Mouse (Mus musculus): ENCODE results near the gene Vti1a.

The Vti1a gene

DNA sequence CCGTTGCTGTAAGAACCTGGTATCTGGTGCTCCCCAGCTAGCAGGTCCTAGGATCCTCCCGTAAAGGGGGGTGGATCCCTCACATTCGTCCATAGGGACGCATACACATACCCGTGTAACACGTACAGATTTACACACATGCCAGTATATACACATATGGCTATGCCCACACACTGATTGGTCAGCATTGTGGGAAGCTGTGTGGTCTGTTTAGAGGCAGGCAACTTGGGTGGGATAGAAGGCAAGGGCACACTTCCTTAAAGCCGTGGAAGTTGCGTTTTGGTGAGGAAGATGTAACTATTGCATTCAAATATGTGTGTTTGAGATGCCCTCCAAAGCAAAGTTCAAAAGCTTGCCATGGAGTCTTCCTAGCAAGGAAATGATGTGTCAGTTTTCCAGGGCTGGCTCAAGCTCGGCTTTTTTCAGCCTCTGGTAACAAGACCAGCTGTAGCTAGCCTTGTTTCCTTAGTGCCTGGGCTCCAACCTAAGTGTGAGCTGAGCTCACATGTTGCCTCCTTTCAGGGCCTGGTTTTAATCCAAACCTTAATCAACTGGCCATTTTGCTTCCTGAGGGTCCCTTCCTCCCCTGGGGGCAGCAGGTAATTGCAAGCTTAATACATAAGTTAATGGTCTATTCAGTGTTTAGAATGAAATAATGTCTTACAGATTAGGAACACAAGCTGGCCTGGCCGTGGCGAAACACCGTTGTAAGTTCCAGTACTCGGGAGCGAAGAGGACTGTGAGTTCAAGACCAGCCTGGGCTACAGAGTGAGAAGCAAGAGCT lies 271.7 kb downstream of the Vti1a start:
- no peak for DNase-seq (ENCODE audit: low read depth, low spot score)

DNA sequence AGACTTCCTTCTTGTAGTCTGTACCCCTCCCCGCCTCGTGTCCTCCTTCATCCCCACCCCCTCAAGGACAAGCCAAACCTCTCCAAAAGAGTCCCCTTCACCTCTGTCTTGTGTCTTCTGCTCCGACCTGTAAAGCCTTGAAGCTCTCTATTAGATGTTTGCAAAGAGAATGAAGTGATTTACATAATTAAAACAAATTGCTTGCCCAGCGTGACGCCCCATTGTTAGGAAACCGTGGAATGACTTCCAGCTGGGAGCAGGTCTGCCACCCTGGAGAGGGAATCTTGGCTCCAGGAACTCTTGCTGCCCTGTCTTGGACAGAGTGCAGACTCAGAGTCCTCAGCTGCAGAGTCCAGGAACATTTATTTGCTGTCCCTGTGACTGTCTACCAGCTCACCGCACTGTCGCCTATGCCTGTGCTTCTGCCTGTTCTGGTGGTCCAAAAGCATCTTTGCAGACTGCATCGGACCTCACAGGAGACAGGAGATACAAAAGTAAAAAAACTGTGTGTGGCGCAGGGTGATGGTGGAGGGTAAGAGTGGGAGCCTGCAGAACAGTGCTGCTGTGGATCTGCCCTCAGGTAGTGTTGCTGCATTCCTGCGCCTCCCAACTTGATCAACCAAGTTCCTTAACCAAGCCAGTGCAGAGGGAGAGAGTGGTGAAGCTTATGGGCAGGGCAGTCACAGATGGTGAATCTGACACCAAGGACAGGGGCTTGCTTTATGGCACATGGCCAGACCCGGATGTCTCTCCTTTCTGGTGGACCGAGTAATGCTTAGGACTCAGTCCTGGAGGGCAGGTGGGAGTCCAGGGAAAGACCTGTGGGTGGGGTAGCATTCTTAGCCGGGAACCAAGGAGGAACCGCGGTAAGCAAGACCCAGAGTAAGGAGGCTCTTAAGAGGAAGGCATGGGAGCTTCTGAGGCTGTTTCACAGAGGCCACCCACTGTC lies 273.1 kb downstream of the Vti1a start:
- DNase-seq (ENCODE audit: low read depth, low spot score): peak; percentile 96

DNA sequence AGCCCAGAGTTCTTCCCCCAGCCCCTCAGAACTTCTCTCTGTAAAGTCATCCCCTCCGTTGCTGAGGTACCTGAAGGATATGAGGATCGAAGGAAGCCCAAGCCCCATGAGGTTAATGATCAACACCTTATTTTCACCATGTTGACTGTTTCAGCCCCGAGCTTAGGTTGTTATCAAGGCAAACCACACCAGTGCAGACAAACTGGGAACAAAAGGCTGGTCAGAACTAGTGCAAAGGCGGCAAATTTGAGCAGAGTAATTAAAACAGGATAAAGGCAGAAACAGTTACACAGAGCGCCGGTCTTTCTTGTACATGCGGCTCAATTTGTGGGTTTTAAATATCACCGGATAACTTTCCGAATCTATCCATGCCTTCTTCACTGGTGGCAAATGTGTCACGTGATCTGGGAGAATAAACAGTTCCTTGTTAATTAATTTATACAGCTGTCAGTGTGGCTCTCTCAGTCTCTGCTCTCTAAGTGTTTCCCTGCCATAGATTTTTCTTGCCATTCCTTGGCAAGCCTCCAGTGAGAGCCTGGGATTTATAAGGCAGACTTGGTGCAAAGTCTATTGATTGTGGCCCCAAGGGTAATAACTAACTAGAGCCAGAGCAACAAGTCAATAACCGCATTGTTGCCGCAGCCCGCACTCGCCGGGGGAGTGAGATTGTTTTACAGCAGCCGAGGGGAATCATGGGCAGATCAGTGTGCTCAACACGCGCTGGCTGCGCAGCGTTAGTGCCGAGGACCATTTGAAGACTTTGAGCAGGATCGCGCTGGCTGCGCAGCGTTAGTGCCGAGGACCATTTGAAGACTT lies 277.0 kb downstream of the Vti1a start:
- DNase-seq (ENCODE audit: low read depth, low spot score): no peak

DNA sequence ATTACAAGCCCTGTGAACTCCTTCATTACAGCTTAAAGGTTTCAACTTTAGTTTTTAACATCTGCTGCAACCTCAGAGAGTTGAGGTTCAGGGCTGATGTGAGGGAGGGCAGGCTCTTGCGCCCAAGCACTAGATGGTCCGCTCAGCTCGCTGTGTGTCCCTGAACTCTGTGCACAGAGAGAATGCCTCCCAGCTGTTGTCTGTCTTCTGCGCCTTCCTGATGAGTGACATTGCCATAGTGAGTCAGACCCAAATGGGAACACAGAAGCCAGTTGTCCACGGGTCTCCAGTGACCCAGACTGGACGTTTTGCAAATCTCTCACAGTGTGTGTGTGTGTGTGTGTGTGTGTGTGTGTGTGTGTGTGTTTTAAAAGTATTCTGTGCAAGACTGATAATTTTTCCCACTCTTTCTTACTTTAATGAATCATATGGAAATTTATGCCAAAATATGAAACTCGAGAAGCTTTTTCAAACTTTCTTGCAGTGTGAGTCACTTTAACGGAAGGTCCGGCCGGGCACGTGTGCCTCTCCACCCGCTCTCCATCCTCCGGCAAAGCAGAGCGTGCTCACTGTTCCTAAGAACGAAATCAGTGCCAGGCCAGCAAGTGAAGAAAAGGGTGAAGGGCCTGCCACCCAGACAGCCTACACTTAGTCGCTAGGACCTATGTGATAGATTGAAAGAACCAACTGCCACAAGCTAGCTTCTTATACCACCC lies 277.8 kb downstream of the Vti1a start:
- no peak for DNase-seq (ENCODE audit: low read depth, low spot score)

DNA sequence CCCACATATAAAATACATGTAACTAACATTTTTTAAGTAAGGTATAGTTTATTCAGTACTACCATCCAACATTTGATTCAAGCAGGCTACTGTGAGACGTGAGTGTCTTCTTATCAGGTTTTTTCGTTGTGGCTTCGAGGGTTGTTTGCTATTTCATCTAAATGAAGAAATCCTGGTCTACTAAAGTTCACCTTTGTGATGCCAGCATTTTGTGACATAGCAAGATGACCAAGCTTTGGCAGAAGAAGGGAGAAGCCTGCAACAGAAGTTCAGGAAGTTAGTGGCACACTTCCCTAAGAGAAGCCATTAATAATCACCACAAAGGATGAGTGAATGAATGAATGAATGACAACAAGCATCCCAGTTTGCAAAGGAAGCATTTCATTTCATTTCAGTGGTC lies 278.4 kb downstream of the Vti1a start:
- no peak for DNase-seq (ENCODE audit: low read depth, low spot score)

DNA sequence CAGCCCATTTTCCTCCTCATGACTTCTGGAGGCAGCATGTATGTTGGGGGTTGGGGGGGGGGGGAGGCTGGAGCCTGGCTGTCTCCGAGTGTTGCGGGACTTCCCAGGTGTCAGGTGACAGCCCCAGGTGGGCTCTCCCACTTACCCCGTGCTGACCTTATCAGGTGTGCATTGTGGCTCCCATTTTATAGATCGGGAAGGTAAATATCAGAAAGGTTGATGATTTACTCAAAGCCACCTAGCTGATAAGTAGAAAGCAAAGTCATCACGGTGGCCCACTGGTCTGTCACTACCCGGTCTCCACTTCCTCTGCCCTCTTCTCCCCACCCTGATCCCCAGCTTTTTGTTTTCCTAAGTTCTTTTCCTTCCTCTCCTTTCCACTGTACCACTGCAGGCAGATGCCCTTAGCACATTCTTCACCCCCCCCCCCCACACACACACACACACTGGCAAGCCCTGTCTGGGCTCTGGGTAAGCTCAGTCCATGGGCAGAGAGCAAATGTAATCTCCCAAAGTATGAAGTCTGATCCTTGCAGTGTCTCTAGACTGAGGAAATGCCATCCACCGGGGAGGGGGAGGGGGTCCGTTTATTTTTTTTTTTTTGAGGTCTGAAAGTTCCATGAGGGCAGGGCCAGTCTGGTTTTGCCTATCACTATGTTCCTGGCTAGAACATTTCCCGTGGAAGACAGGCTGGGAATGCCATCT lies 280.0 kb downstream of the Vti1a start:
- no peak for DNase-seq (ENCODE audit: low read depth, low spot score)

DNA sequence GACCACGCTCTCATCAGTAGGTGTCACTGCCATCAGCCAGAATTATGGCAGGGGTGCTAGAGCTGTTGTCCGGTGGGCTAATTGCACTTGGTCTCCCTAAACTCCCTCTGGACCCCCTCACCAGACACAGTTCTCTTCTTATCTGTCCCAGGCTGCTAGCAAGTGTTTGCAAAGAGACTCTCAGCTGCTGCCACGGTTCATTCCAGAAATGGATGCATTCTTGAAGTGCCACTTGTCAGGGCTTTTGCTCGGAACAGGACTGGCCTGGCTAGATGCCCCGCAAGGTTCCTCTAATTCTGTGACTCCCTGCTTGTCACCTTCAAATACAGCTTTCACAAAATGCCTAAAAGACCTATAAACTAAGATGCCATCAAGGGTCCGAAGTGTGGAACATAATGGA lies 280.7 kb downstream of the Vti1a start:
- DNase-seq (ENCODE audit: low read depth, low spot score): no peak

DNA sequence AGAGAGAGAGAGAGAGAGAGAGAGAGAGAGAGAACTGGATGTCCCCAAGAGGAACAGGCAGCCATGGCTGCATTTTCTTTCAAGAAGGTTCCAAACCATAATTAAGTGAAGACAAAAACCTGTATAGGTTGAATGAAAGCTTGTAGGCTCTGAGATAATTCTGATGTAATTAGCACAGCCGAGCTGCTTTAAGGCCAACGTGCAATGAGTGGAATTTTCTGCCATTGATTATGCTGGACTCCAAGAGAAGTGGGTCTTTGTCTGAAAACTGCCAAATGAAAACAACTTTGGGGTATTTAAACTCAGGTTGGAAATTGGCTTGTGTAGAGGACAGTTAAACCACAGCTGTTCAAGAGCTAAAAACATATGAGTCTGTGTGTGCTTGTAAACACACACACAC lies 281.2 kb downstream of the Vti1a start:
- DNase-seq (ENCODE audit: low read depth, low spot score): no peak

DNA sequence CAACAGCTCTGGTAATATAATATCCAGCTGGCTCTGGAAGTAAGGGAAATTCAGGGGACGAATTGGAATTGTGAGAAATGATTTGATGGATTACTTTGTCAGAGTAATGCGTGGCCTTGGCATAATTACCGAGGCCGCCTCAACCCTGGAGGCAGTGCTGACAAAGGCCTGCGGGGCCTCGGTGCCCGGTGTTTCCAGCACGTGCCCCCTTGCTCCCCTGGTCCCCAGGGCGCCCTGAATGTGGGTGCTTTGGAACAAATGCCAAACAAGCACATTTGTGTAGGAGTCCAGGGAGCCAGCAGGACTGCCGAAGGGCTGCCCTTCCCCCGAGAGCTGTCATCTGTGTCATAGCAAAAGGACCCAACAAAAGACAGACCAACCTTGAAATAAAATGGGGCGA lies 281.9 kb downstream of the Vti1a start:
- no peak for DNase-seq (ENCODE audit: low read depth, low spot score)

DNA sequence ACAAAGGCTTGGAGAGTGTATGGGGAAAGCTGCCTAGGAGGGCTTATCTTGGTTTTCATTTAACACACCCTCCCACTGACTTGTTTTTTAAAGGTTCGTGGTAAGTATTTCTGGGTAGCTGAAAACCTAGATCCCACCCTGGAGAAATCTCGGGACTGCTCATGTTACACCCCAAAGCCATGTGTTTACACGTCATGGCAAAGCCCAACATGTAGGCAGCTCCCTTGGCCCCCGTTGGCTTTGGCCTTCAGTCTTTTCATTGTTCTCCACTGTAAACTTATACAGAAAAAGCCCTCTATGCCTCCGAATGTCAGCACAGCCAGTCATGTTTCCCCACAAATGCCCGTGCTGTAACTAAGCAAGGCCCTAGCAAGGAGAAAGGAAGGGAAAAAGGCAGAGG lies 283.0 kb downstream of the Vti1a start:
- DNase-seq (ENCODE audit: low read depth, low spot score): no peak

DNA sequence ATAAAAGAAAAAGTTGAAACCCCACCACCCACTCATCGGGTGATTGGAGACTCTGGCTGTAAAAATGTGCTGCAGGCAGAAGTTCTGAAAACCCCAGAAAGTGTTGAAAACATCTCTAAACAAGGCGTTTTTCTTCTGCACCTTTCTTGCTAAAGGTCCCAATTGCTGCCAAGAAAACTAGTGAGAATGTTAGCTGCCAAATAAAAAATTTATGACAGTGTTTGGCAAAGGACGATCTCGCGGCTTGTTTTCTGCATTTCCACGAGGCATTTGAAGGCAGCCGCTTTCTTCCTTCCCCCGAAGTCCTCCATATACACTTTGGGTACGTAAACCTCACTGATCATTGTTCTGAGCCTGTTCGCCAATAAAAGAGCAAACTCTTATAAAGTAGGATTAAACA lies 291.6 kb downstream of the Vti1a start:
- no peak for DNase-seq (ENCODE audit: low read depth, low spot score)

DNA sequence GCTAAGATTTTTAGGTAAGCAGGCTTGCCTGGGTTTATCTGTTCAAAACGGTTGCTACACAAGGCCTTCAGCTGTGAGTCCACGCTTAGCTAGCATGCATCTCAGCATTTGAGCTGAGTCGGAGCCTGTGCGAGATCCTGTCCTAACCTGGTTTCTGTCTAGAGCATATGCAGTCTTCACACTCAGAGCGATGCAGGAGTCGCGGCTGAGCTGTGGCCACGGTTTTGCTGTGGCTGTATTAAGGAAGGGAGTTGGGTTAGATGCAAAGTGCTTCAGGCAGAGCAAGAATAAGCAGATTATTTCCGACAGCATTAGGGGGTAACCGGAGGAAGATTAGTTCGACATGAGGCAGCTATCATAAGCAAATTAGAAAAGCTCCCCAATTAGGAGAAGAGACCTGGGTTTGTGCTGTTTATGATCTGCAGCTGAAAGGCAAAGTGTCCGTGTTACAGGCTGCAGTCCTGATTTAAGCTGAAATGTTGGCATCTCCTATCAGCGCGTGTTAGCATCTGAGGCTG lies 292.8 kb downstream of the Vti1a start:
- DNase-seq (ENCODE audit: low read depth, low spot score): no peak

DNA sequence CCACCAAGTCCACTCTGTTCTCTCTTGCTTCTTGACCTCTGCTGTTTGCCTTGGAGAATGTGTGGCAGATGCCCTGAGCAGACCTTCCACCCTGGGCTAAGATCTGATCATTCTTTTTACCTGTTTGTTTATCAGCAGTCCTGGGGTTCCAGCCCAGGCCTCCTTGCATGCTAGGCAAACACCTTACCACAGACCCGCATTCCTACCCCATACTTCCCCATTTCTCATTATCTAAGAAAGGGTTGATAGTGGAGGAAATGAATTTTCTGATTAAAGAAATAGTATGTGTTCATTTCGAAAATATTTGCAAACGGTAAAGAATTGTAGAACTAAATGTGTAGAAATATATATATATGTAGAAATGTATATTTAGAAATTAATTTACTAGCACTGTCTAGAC lies 293.7 kb downstream of the Vti1a start:
- no peak for DNase-seq (ENCODE audit: low read depth, low spot score)

DNA sequence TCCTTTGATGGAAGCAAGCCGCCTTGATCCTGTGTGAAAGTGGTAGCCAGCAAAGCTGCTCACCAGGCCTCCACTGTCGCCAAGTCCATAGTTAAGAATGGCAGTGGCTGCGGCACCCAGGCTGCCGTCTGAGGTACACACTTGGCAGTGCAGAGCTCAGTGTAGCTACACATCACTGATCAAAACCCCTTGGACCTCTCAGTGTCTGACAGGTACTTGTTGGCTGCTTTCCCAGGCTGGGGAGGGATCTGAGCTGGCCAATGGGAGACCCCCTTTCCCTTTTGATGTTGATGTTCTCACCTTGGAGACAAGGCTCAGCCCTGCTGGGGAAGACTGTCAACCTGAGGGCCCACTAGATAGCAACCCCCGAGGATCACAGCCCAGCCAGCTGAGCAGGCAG lies 299.6 kb downstream of the Vti1a start:
- no peak for DNase-seq (ENCODE audit: low read depth, low spot score)

DNA sequence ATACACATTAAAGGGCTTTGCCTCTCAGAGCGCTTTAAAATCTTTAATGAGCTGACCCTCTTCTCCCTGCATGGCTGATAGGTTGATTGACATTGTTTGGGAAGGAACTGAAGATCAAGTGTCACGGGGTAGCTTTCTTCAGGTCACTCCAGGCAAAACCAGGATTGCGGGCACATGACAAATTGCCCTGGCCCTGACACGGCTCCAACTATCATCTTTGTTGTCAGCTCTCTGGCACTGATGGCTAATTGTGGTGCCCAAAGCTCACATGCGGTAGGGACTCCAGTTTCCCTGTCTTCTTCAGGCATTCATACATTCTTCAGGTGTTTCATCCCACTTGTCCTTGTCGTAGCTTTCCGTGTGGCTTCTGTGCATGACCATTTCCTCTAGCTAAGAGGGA lies 300.2 kb downstream of the Vti1a start:
- DNase-seq (ENCODE audit: low read depth, low spot score): no peak

DNA sequence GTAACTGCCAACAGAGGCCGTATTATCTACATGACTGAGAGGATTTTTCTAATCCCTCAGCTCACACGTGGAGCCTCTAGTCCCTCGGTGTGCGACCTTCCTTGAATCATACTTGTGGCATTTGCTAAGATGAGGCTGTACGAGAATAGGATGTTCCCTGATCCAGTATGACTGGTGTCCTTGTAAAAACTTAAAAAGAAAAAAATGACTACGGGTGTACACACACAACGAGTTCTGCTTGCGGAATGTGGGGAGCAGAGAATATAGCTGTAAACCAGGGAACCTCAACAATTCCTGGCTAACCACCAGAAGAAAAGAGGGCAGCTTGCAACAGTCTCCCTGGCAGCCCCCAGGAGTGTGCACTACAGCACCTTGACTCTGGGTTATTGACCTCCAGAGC lies 300.8 kb downstream of the Vti1a start:
- no peak for DNase-seq (ENCODE audit: low read depth, low spot score)

DNA sequence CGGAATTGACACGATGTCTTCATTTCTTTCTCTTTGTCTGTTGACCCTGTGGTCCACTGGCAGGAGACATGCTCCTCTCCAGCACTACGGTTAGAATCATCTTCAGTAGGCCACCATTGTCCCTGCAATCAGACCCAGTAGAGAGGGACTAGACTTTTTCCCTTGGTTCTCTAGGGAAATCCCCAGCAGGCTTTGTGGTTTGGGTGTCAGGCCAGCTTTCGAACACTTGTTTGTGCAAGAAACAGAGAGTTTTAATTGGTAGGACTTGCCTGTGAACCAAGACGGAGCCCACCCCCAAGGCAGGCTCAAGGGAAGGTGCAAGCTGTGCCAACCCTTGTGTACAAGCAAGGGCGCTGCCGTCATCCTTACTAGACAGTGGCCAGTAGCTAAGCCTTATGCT lies 302.5 kb downstream of the Vti1a start:
- DNase-seq (ENCODE audit: low read depth, low spot score): no peak

DNA sequence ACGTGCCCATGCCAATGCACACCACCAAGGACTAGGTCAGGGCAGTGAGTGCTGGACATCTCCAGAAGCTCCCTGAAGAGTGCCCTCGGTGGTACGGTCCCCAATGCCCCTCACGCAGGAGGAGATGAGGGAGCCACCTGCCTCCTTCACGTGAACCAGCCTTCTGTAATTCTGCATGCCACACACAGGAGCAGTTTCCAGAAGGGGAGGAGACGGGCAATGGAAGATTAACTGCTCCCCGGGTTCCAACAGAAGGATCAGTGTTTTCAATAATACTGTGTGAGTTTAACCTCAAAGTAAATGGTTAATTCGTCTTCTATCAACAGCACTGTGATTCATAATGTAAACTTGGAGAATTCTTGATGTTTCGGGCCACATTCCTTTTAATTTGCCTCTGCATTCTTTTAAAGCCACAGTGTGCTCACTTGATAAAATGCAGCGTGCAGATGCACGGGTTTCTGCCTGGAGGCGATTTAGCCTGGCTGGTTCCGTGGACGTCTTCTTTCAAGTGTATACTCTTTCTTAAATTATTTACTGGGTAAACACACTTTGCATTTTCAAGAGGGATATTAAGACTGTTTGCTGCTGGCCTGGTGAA lies 304.4 kb downstream of the Vti1a start:
- DNase-seq (ENCODE audit: low read depth, low spot score): no peak

DNA sequence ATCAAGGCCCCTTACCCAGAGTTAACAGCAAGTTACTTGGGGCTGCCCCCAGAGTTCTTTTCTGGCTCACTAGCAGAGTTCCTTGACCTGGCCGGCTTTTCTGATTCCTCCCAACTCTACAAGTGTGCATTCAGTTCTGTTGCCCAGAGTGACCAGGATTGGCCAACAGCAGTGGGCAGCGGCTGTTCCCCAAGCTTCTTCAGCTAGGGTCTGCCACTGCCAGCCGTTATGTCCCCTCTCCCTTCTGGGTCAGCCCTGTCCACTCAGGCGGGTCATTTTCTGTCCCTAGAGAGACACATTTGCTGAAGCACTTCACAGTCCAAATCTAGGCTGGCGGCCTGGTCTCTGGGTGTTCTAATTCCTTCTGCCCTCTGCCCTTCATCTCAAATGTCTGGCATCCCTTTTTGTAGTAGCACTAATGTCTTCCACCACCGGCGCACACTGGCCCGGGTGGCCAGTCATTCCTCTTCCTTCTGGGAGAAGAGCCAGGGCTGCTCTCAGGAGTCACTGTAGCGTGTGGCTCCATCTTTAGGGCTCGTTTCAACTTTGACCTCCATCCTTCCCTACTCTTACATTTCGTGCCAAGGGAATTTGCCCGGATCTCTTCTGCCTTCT lies 305.0 kb downstream of the Vti1a start:
- DNase-seq (ENCODE audit: low read depth, low spot score): no peak

DNA sequence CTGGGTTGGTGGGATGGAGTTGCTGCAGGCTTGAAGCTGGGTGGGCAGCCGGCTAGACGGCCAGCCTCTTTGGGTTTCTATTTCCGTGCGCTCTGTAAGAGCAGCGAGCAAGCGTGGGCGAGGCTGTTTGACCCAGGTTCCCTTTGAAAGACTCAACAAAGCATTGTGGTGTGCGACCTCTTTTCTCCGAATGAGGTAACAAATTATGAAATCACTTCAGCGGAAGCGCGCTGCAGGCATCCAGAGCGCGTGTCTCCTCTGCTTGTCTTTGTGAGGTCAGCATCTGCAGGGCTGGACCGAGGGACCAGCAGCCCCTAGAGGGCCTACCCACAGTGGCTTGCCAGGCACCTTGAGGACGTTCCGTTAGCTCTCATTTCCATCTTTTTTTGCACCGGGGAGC lies 306.7 kb downstream of the Vti1a start:
- no peak for DNase-seq (ENCODE audit: low read depth, low spot score)

All from ES-CJ7 (cell line).